Mouse (Mus musculus) adrenal gland, postnatal 4 days (tissue): ENCODE data around the gene Rsad2. TPM values are rescaled to one million over a fixed set of nuclear protein-coding genes. Genes with fewer than 3 reads are reported as not detected.
"Not testable (repeated sequence)": the region's sequence is repeated elsewhere in the genome, so short reads cannot be mapped to it uniquely, and the experiment has no call there.

ENCODE experiments used
- DNase-seq, 2 experiments: peaks; one replicate each; pipeline ENCODE4 v3.0.0; 2021 to 2022; ENCODE audit warnings: low spot score in 2 of 2, mixed read lengths in 2 of 2
- long read RNA-seq, 2 experiments: library from polyadenylated mRNA; stranded (forward); transcript quantifications; one replicate each; pipeline ENCODE4 v2.0.0; 2021
- total RNA-seq, 2 experiments: library from RNA; stranded (reverse); gene quantifications; 2 replicates each; pipeline ENCODE4 v1.2.3; 2021

Gene Rsad2
- 10 to 100 TPM; 16.1 to 19.5 TPM for total RNA-seq
- long read RNA-seq, experiment 1, transcript Rsad2-201 (6 exons, 3,782 nt) = major isoform, 6 of 7 reads
- long read RNA-seq, experiment 1, partial matches to known transcripts = 1 of 7 reads
- long read RNA-seq, experiment 1, other reads (novel, unspliced or antisense) = 0 of 7 reads
- long read RNA-seq, experiment 2, transcript Rsad2-201 (6 exons, 3,782 nt) = major isoform, 19 of 22 reads
- long read RNA-seq, experiment 2, partial matches to known transcripts = 1 of 22 reads
- long read RNA-seq, experiment 2, other reads (novel, unspliced or antisense) = 2 of 22 reads

GRCm38 (mm10) chr12:26456028-26456698 is at the start of gene Rsad2:
Rsad2 (minus strand) TSS chr12:26456452.
- DNase-seq = peak in 1 of 2 experiments; percentile 34

- DNase-seq = no peak
These were observed 44.8 kb upstream of the Rsad2 start for GRCm38 (mm10) chr12:26501042-26501441.

GRCm38 (mm10) chr12:26489942-26490341 is 33.7 kb upstream of the Rsad2 start:
- no peak for DNase-seq

GRCm38 (mm10) chr12:26488617-26489274 is 32.5 kb upstream of the Rsad2 start:
- no peak for DNase-seq

- no peak for DNase-seq
These were observed 31.8 kb upstream of the Rsad2 start for GRCm38 (mm10) chr12:26487874-26488616.

- DNase-seq = not testable (repeated sequence)
These were observed 29.7 kb upstream of the Rsad2 start for GRCm38 (mm10) chr12:26485738-26486580.

- no peak for DNase-seq
These were observed 22.1 kb upstream of the Rsad2 start for GRCm38 (mm10) chr12:26478196-26479004.

GRCm38 (mm10) chr12:26477198-26477597 is 20.9 kb upstream of the Rsad2 start:
- DNase-seq = no peak

GRCm38 (mm10) chr12:26473746-26474145 is 17.5 kb upstream of the Rsad2 start:
- no peak for DNase-seq

- DNase-seq = no peak
These were observed 16.7 kb upstream of the Rsad2 start for GRCm38 (mm10) chr12:26472770-26473481.

- DNase-seq = no peak
These were observed 15.1 kb upstream of the Rsad2 start for GRCm38 (mm10) chr12:26471376-26471775.

- no peak for DNase-seq
These were observed 13.8 kb upstream of the Rsad2 start for GRCm38 (mm10) chr12:26470042-26470409.

- peak; percentile 66 to 72 for DNase-seq
These were observed 13.1 kb upstream of the Rsad2 start, which contains the start of gene Cmpk2 for GRCm38 (mm10) chr12:26469098-26470041. Cmpk2 (plus strand) TSS chr12:26469204.

- DNase-seq = no peak
These were observed 9.3 kb upstream of the Rsad2 start for GRCm38 (mm10) chr12:26465600-26465999.

GRCm38 (mm10) chr12:26460091-26460490 is 3.8 kb upstream of the Rsad2 start:
- no peak for DNase-seq

GRCm38 (mm10) chr12:26454682-26455081 is 1.6 kb downstream of the Rsad2 start:
- DNase-seq = no peak

- DNase-seq = no peak
These were observed 3.3 kb downstream of the Rsad2 start for GRCm38 (mm10) chr12:26452951-26453350.

GRCm38 (mm10) chr12:26451150-26451549 is 5.1 kb downstream of the Rsad2 start:
- DNase-seq = no peak
